Comparison of ENCODE assay signal across 8 mouse cellular contexts in the genomic region with DNA sequence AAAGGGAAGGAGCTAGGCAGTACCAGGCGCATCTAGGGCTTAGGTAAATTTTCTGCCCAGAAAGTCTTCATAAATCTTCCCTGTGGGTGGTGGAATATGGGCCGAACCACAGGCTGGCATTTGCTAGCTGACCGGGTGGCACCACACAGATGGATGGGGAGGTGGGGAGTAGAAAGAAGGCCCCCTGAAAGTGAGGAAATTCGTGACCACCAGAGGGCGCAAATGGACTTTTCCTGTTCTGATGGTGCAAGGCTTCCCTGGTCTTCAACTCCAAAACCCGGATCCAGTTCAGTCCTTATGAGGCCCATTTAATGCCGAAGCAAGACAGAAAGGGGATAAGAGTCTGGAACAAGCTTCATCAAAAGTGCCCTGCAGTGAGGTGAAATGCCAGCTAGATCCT. TPM values are rescaled to one million over a fixed set of nuclear protein-coding genes. Genes with fewer than 3 reads are reported as not detected.
DNase-seq lines count a peak whose midpoint lies in the region; ATAC-seq lines count a peak whose summit lies in the region.

No protein-coding gene starts in this region.

- H3K27ac ChIP-seq in forebrain, embryonic 10.5 days, result no peak overlapping the region
- H3K27ac ChIP-seq in forebrain, embryonic 15.5 days (replicated peaks), result no peak overlapping the region

- no peak for ATAC-seq in forebrain, embryonic 15.5 days (replicated peaks)

- peaks cover 15% of the 10 kb centered on the region for H3K27me3 ChIP-seq in forebrain, embryonic 10.5 days (ENCODE audit: poor library complexity, severe bottlenecking)
- H3K27me3 ChIP-seq in forebrain, embryonic 15.5 days, result no peaks in the 10 kb centered on the region
- no peaks in the 10 kb centered on the region for H3K27me3 ChIP-seq in megakaryocyte, embryonic 14.5 days (replicated peaks)

- H3K36me3 ChIP-seq in forebrain, embryonic 10.5 days (replicated peaks), result no peaks in the 10 kb centered on the region
- H3K36me3 ChIP-seq in forebrain, embryonic 15.5 days, result no peaks in the 10 kb centered on the region
- peaks cover under 1% of the 10 kb centered on the region for H3K36me3 ChIP-seq in megakaryocyte, embryonic 14.5 days (replicated peaks; ENCODE audit: low read length)

- 14% methylated on average over 7 of the region's 7 CpGs for WGBS in forebrain, embryonic 10.5 days
- 6% methylated on average over 7 of the region's 7 CpGs for WGBS in forebrain, embryonic 15.5 days

- H3K4me2 ChIP-seq in forebrain, embryonic 15.5 days (replicated peaks), result no peak overlapping the region

- H3K4me1 ChIP-seq in forebrain, embryonic 10.5 days, result peaks cover 26% of the 10 kb centered on the region
- peaks cover 25% of the 10 kb centered on the region for H3K4me1 ChIP-seq in forebrain, embryonic 15.5 days
- H3K4me1 ChIP-seq in megakaryocyte, embryonic 14.5 days, result peaks cover 50% of the 10 kb centered on the region

- DNase-seq in forebrain, embryonic 10.5 days (ENCODE audit: extremely low spot score, low spot score), result peak; percentile 70
- peak; percentile 60 for DNase-seq in MN1 (ENCODE audit: low spot score)
- peak; percentile 86 to 92 for DNase-seq in cerebellum, postnatal 14 days
- DNase-seq in gastrocnemius, postnatal 4 days (ENCODE audit: low spot score in 2 of 2), result peak; percentile 52 to 63
- DNase-seq in layer of hippocampus, adult 9-11 months, result peak; percentile 71
- peak; percentile 22 to 41 for DNase-seq in spleen, postnatal 36 days (ENCODE audit: low spot score in 2 of 2)

- no peak overlapping the region for H3K9ac ChIP-seq in forebrain, embryonic 15.5 days (replicated peaks)

- no peak overlapping the region for H3K4me3 ChIP-seq in forebrain, embryonic 10.5 days
- no peak overlapping the region for H3K4me3 ChIP-seq in forebrain, embryonic 15.5 days
- peak overlapping the region; percentile 67 for H3K4me3 ChIP-seq in megakaryocyte, embryonic 14.5 days (replicated peaks)

- H3K9me3 ChIP-seq in forebrain, embryonic 10.5 days, result no peaks in the 10 kb centered on the region
- no peaks in the 10 kb centered on the region for H3K9me3 ChIP-seq in forebrain, embryonic 15.5 days
- no peaks in the 10 kb centered on the region for H3K9me3 ChIP-seq in megakaryocyte, embryonic 14.5 days

RNA-seq across cellular contexts. Expression of gene Dync1h1, which starts 2.7 kb away (rescaled TPM):
- 62.0 and 75.6 TPM in 2 replicates for polyA plus RNA-seq in forebrain, embryonic 10.5 days (2016; fragmentation: Nextera tagmentation; extraction: Ambion mirVana)
- polyA plus RNA-seq in forebrain, embryonic 15.5 days (2015; fragmentation: Nextera tagmentation; extraction: Ambion mirVana), result 96.2 and 97.4 TPM in 2 replicates
- 100 to 1,000 TPM; 102 to 121 TPM for total RNA-seq in gastrocnemius, postnatal 4 days (2021)
- polyA plus RNA-seq in megakaryocyte, embryonic 14.5 days (2012; ENCODE audit: insufficient read depth, low replicate concordance), result 119 and 280 TPM in 2 replicates

Comparison
In these comparisons a context has a peak if more than half of its experiments do, and no peak if none do; other contexts are left out.
1. DNase-seq: peak in every context shown above with its lines; median percentile 89 in cerebellum, postnatal 14 days; 71 in layer of hippocampus, adult 9-11 months; 70 in forebrain, embryonic 10.5 days; 60 in MN1; 58 in gastrocnemius, postnatal 4 days; 32 in spleen, postnatal 36 days.